ENCODE assay signal across 10 mouse cellular contexts in genomic region chr1:165018236-165018635, GRCm38 (mm10).
DNase-seq lines count a peak whose midpoint lies in the region; ATAC-seq and TF ChIP-seq lines count a peak whose summit lies in the region.
"Had no signal": no experiment of that assay in that cellular context is flagged by ENCODE, and none has a peak within 500 bp of the region (broad histone marks: within the 10 kb centered on the region; RNA-seq: fewer than 3 reads in every experiment).

No protein-coding gene starts in this region.

- H3K4me3 ChIP-seq in layer of hippocampus, adult 2 months, result no peak overlapping the region
- H3K4me3 ChIP-seq in forebrain, embryonic 16.5 days (replicated peaks; ENCODE audit: low read length), result peak overlapping the region; percentile 49; the same call in 1 of the 2 replicates
- H3K4me3 ChIP-seq in intestine, postnatal 0 days (ENCODE audit: low read depth, low read length), result no peak overlapping the region
- H3K4me3 ChIP-seq in neural tube, embryonic 14.5 days (ENCODE audit: low read depth, low read length), result no peak overlapping the region; the same call in 1 of the 2 replicates

- no peak overlapping the region for H3K9ac ChIP-seq in forebrain, embryonic 16.5 days (replicated peaks; ENCODE audit: low read depth, low read length)
- H3K9ac ChIP-seq in intestine, postnatal 0 days (ENCODE audit: low read depth, low read length), result no peak overlapping the region
- no peak overlapping the region for H3K9ac ChIP-seq in neural tube, embryonic 14.5 days (replicated peaks; ENCODE audit: low read depth, low read length)

- no peaks in the 10 kb centered on the region for H3K36me3 ChIP-seq in forebrain, embryonic 16.5 days (ENCODE audit: control insufficient read depth, insufficient read depth)
- no peaks in the 10 kb centered on the region for H3K36me3 ChIP-seq in intestine, postnatal 0 days (ENCODE audit: control insufficient read depth, insufficient read depth)
- H3K36me3 ChIP-seq in neural tube, embryonic 14.5 days (ENCODE audit: control insufficient read depth, insufficient read depth, low read length), result no peaks in the 10 kb centered on the region

- H3K27ac ChIP-seq in layer of hippocampus, adult 2 months, result peak overlapping the region; percentile 48; the same call in 1 of the 2 replicates
- H3K27ac ChIP-seq in forebrain, embryonic 16.5 days (ENCODE audit: low read length), result peak overlapping the region; percentile 66
- no peak overlapping the region for H3K27ac ChIP-seq in intestine, postnatal 0 days (ENCODE audit: low read depth, low read length)
- H3K27ac ChIP-seq in neural tube, embryonic 14.5 days (ENCODE audit: low read depth, low read length), result peak overlapping the region; percentile 16; the same call in 1 of the 2 replicates

- peak overlapping the region; percentile 57 for H3K4me2 ChIP-seq in forebrain, embryonic 16.5 days (ENCODE audit: low read length)
- peak overlapping the region; percentile 55; the same call in 1 of the 2 replicates for H3K4me2 ChIP-seq in intestine, postnatal 0 days (replicated peaks; ENCODE audit: low read depth)
- peak overlapping the region; percentile 45; the same call in 1 of the 2 replicates for H3K4me2 ChIP-seq in neural tube, embryonic 14.5 days (ENCODE audit: low read depth, low read length)

- H3K9me3 ChIP-seq in forebrain, embryonic 16.5 days (ENCODE audit: control insufficient read depth, low read length), result no peaks in the 10 kb centered on the region
- no peaks in the 10 kb centered on the region for H3K9me3 ChIP-seq in intestine, postnatal 0 days (ENCODE audit: control insufficient read depth)
- no peaks in the 10 kb centered on the region for H3K9me3 ChIP-seq in neural tube, embryonic 14.5 days (ENCODE audit: control insufficient read depth, low read length)

- TF ChIP-seq CTCF in layer of hippocampus, adult 2 months (conservative IDR thresholded peaks at IDR 0.05), result no peak
- TF ChIP-seq CTCF in intestine, postnatal 0 days (IDR thresholded peaks at IDR 0.05; ENCODE audit: low read depth), result no peak

- ATAC-seq in forebrain, embryonic 16.5 days, result peak; percentile 16
- ATAC-seq in intestine, postnatal 0 days, result no peak
- peak; percentile 41 for ATAC-seq in neural tube, embryonic 14.5 days (ENCODE audit: low read depth)
- ATAC-seq: CD4-positive, CD25-positive, alpha-beta regulatory T cell, adult 4 months had no signal

- H3K27me3 ChIP-seq in forebrain, embryonic 16.5 days (replicated peaks; ENCODE audit: control insufficient read depth, insufficient read depth, low read length), result no peaks in the 10 kb centered on the region
- H3K27me3 ChIP-seq in intestine, postnatal 0 days (replicated peaks; ENCODE audit: control insufficient read depth, insufficient read depth, low read length), result no peaks in the 10 kb centered on the region
- no peaks in the 10 kb centered on the region for H3K27me3 ChIP-seq in neural tube, embryonic 14.5 days (ENCODE audit: control insufficient read depth, insufficient read depth, low read length)

- 86% methylated on average over 4 of the region's 4 CpGs for WGBS in forebrain, embryonic 16.5 days
- 84% methylated on average over 4 of the region's 4 CpGs for WGBS in intestine, postnatal 0 days
- 84% methylated on average over 4 of the region's 4 CpGs for WGBS in neural tube, embryonic 14.5 days

- no peak for DNase-seq in layer of hippocampus, adult 2 months (ENCODE audit: low spot score in 2 of 2)
- DNase-seq in layer of hippocampus, adult 18-20 months (ENCODE audit: low spot score in 2 of 2), result no peak
- no peak for DNase-seq in spleen, postnatal 4 days (ENCODE audit: low spot score in 2 of 2)
- DNase-seq in right cerebral cortex, postnatal 4 days, result no peak
- no peak for DNase-seq in lung, postnatal 10 days
- DNase-seq: thymus, postnatal 4 days had no signal

- H3K4me1 ChIP-seq in forebrain, embryonic 16.5 days (replicated peaks; ENCODE audit: control insufficient read depth, insufficient read depth, low read length), result peaks cover 9% of the 10 kb centered on the region; the same call in 1 of the 2 replicates
- H3K4me1 ChIP-seq in intestine, postnatal 0 days (replicated peaks; ENCODE audit: control insufficient read depth, insufficient read depth, low read length), result no peaks in the 10 kb centered on the region
- H3K4me1 ChIP-seq in neural tube, embryonic 14.5 days (ENCODE audit: control insufficient read depth, insufficient read depth, low read length), result peaks cover 8% of the 10 kb centered on the region; the same call in 1 of the 2 replicates
